Mouse (Mus musculus): ENCODE results near the gene Spon1. TPM values are rescaled to one million over a fixed set of nuclear protein-coding genes. Genes with fewer than 3 reads are reported as not detected.

Gene Spon1
- polyA plus RNA-seq, 1 experiment from 2014 or later, result 150 TPM

- H3K4me3 ChIP-seq, result peak overlapping the region; percentile 32
- ATAC-seq (ENCODE audit: low FRiP score), result peak; percentile 70; the same call in 1 of the 2 replicates
- WGBS, result 3% methylated on average over 11 of the region's 11 CpGs
- peaks cover 6% of the 10 kb centered on the region; the same call in 1 of the 2 replicates for H3K4me1 ChIP-seq
- H3K9me3 ChIP-seq (replicated peaks), result no peaks in the 10 kb centered on the region
- no peaks in the 10 kb centered on the region for H3K36me3 ChIP-seq
- peaks cover 8% of the 10 kb centered on the region; the same call in 1 of the 2 replicates for H3K27me3 ChIP-seq
- H3K9ac ChIP-seq, result no peak overlapping the region
- H3K27ac ChIP-seq, result no peak overlapping the region
- H3K4me2 ChIP-seq (replicated peaks), result peak overlapping the region; percentile 58
Observed at GRCm38 (mm10) chr7:114020704-114021093, 254.9 kb downstream of the Spon1 start.

- Histone ChIP-seq H3K4me2 (replicated peaks) (no peak overlapping the region), H3K27ac (no peak overlapping the region), H3K36me3 (no peaks in the 10 kb centered on the region), H3K27me3 (no peaks in the 10 kb centered on the region), H3K4me3 (no peak overlapping the region), H3K9ac (no peak overlapping the region), H3K9me3 (replicated peaks) (no peaks in the 10 kb centered on the region), H3K4me1 (no peaks in the 10 kb centered on the region)
- 89% methylated on average over 8 of the region's 8 CpGs for WGBS
- ATAC-seq (ENCODE audit: low FRiP score), result no peak
Observed at GRCm38 (mm10) chr7:114026923-114027322, 261.1 kb downstream of the Spon1 start.

- no peak overlapping the region for H3K4me2 ChIP-seq (replicated peaks)
- no peak overlapping the region for H3K4me3 ChIP-seq
- H3K27me3 ChIP-seq, result no peaks in the 10 kb centered on the region
- no peaks in the 10 kb centered on the region for H3K36me3 ChIP-seq
- H3K4me1 ChIP-seq, result no peaks in the 10 kb centered on the region
- H3K9me3 ChIP-seq (replicated peaks), result no peaks in the 10 kb centered on the region
- no peak overlapping the region for H3K9ac ChIP-seq
- no peak overlapping the region for H3K27ac ChIP-seq
- WGBS, result 91% methylated on average over 3 of the region's 3 CpGs
- no peak for ATAC-seq (ENCODE audit: low FRiP score)
Observed at GRCm38 (mm10) chr7:114027406-114027805, 261.6 kb downstream of the Spon1 start.

- Histone ChIP-seq H3K9me3 (replicated peaks) (no peaks in the 10 kb centered on the region), H3K36me3 (no peaks in the 10 kb centered on the region), H3K27me3 (no peaks in the 10 kb centered on the region), H3K4me2 (replicated peaks) (no peak overlapping the region), H3K27ac (no peak overlapping the region), H3K9ac (no peak overlapping the region), H3K4me1 (no peaks in the 10 kb centered on the region), H3K4me3 (no peak overlapping the region)
- no peak for ATAC-seq (ENCODE audit: low FRiP score)
- WGBS, result 88% methylated on average over 5 of the region's 5 CpGs
Observed at GRCm38 (mm10) chr7:114028828-114029227, 263.0 kb downstream of the Spon1 start.

- WGBS, result 91% methylated on average over 6 of the region's 6 CpGs
- no peak overlapping the region for H3K9ac ChIP-seq
Observed at GRCm38 (mm10) chr7:114029596-114029995, 263.8 kb downstream of the Spon1 start.

GRCm38 (mm10) chr7:114037237-114037636, 271.4 kb downstream of the Spon1 start:
- ATAC-seq (ENCODE audit: low FRiP score), result no peak
- 85% methylated on average over 4 of the region's 4 CpGs for WGBS
- H3K4me3 ChIP-seq, result no peak overlapping the region

More at GRCm38 (mm10) chr7:114029596-114029995, 263.8 kb downstream of the Spon1 start:
- H3K27ac ChIP-seq, result no peak overlapping the region
- H3K4me1 ChIP-seq, result no peaks in the 10 kb centered on the region
- no peaks in the 10 kb centered on the region for H3K36me3 ChIP-seq
- no peak overlapping the region for H3K4me2 ChIP-seq (replicated peaks)
- ATAC-seq (ENCODE audit: low FRiP score), result no peak
- no peaks in the 10 kb centered on the region for H3K27me3 ChIP-seq
- no peaks in the 10 kb centered on the region for H3K9me3 ChIP-seq (replicated peaks)
- H3K4me3 ChIP-seq, result no peak overlapping the region

GRCm38 (mm10) chr7:114041349-114041748, 275.6 kb downstream of the Spon1 start:
- 95% methylated on average over 4 of the region's 4 CpGs for WGBS
- Histone ChIP-seq H3K4me2 (replicated peaks) (no peak overlapping the region), H3K36me3 (peaks cover 7% of the 10 kb centered on the region; the same call in 1 of the 2 replicates)

More at GRCm38 (mm10) chr7:114037237-114037636, 271.4 kb downstream of the Spon1 start:
- Histone ChIP-seq H3K36me3 (peaks cover 7% of the 10 kb centered on the region; the same call in 1 of the 2 replicates), H3K27me3 (no peaks in the 10 kb centered on the region), H3K9me3 (replicated peaks) (no peaks in the 10 kb centered on the region), H3K27ac (no peak overlapping the region), H3K9ac (no peak overlapping the region), H3K4me1 (no peaks in the 10 kb centered on the region), H3K4me2 (replicated peaks) (no peak overlapping the region)

GRCm38 (mm10) chr7:114042973-114043928, 277.5 kb downstream of the Spon1 start:
- Histone ChIP-seq H3K4me3 (no peak overlapping the region), H3K27me3 (no peaks in the 10 kb centered on the region), H3K4me2 (replicated peaks) (no peak overlapping the region), H3K9ac (no peak overlapping the region), H3K36me3 (peaks cover 7% of the 10 kb centered on the region; the same call in 1 of the 2 replicates), H3K4me1 (no peaks in the 10 kb centered on the region), H3K27ac (no peak overlapping the region), H3K9me3 (replicated peaks) (no peaks in the 10 kb centered on the region)
- 83% methylated on average over 26 of the region's 26 CpGs for WGBS
- no peak for ATAC-seq (ENCODE audit: low FRiP score)

More at GRCm38 (mm10) chr7:114041349-114041748, 275.6 kb downstream of the Spon1 start:
- Histone ChIP-seq H3K4me3 (no peak overlapping the region), H3K9ac (no peak overlapping the region), H3K9me3 (replicated peaks) (no peaks in the 10 kb centered on the region), H3K27ac (no peak overlapping the region), H3K4me1 (no peaks in the 10 kb centered on the region), H3K27me3 (no peaks in the 10 kb centered on the region)
- ATAC-seq (ENCODE audit: low FRiP score), result no peak

- no peak for ATAC-seq (ENCODE audit: low FRiP score)
- Histone ChIP-seq H3K9ac (no peak overlapping the region), H3K9me3 (replicated peaks) (no peaks in the 10 kb centered on the region), H3K36me3 (peaks cover 7% of the 10 kb centered on the region; the same call in 1 of the 2 replicates), H3K4me2 (replicated peaks) (no peak overlapping the region), H3K4me1 (no peaks in the 10 kb centered on the region), H3K4me3 (no peak overlapping the region), H3K27ac (no peak overlapping the region), H3K27me3 (no peaks in the 10 kb centered on the region)
- WGBS, result 82% methylated on average over 6 of the region's 6 CpGs
Observed at GRCm38 (mm10) chr7:114043929-114044549, 278.2 kb downstream of the Spon1 start.

GRCm38 (mm10) chr7:114045814-114046213, 280.0 kb downstream of the Spon1 start:
- no peak overlapping the region for H3K27ac ChIP-seq
- H3K9me3 ChIP-seq (replicated peaks), result no peaks in the 10 kb centered on the region
- 78% methylated on average over 2 of the region's 2 CpGs for WGBS
- no peak overlapping the region for H3K4me3 ChIP-seq
- H3K4me1 ChIP-seq, result no peaks in the 10 kb centered on the region
- H3K4me2 ChIP-seq (replicated peaks), result no peak overlapping the region
- ATAC-seq (ENCODE audit: low FRiP score), result no peak
- no peaks in the 10 kb centered on the region for H3K27me3 ChIP-seq
- H3K9ac ChIP-seq, result no peak overlapping the region
- no peaks in the 10 kb centered on the region for H3K36me3 ChIP-seq

GRCm38 (mm10) chr7:114053720-114054119, 287.9 kb downstream of the Spon1 start:
- H3K27me3 ChIP-seq, result no peaks in the 10 kb centered on the region
- H3K4me1 ChIP-seq, result 0 out of 2 replicates have a peak, but pooled peaks cover 5% of the 10 kb centered on the region
- H3K36me3 ChIP-seq, result no peaks in the 10 kb centered on the region
- ATAC-seq (ENCODE audit: low FRiP score), result no peak
- WGBS, result 86% methylated on average over 4 of the region's 4 CpGs
- no peaks in the 10 kb centered on the region for H3K9me3 ChIP-seq (replicated peaks)
- no peak overlapping the region for H3K4me2 ChIP-seq (replicated peaks)
- H3K4me3 ChIP-seq, result no peak overlapping the region
- no peak overlapping the region for H3K27ac ChIP-seq
- H3K9ac ChIP-seq, result no peak overlapping the region

- no peak for ATAC-seq (ENCODE audit: low FRiP score)
- no peak overlapping the region for H3K4me3 ChIP-seq
- no peaks in the 10 kb centered on the region for H3K36me3 ChIP-seq
- no peak overlapping the region for H3K9ac ChIP-seq
- 0 out of 2 replicates have a peak, but pooled peaks cover 6% of the 10 kb centered on the region for H3K4me1 ChIP-seq
- no peak overlapping the region for H3K4me2 ChIP-seq (replicated peaks)
- H3K27me3 ChIP-seq, result no peaks in the 10 kb centered on the region
- no peaks in the 10 kb centered on the region for H3K9me3 ChIP-seq (replicated peaks)
- 94% methylated on average over 16 of the region's 16 CpGs for WGBS
- H3K27ac ChIP-seq, result no peak overlapping the region
Observed at GRCm38 (mm10) chr7:114058166-114058565, 292.4 kb downstream of the Spon1 start.

All from hindbrain, embryonic 12.5 days (tissue).